Mouse (Mus musculus) kidney, postnatal 0 days (tissue): ENCODE measurements around the gene Tmcc3. TPM values are rescaled to one million over a fixed set of nuclear protein-coding genes. Genes with fewer than 3 reads are reported as not detected.

ENCODE experiments used
- ATAC-seq: fragments of 200-750 bp; cut with Nextera tagmentation; replicated peaks from 2 replicates; pipeline ENCODE4 v1.8.0; 2017; ENCODE audit warnings: low read depth, moderate number of reproducible peaks, moderate TSS enrichment, moderate library complexity; ENCODE audit not compliant: low FRiP score
- DNase-seq: peaks from one replicate; pipeline ENCODE4 v3.0.0-alpha.2; 2016; ENCODE audit warnings: low spot score
- H3K27ac ChIP-seq: fragments of 300-500 bp; sonication (generic); 2 replicates; pipeline ENCODE4 v1.5.1; 2014; ENCODE audit warnings: mild to moderate bottlenecking
- H3K27me3 ChIP-seq: fragments of 300-500 bp; sonication (generic); 2 replicates; pipeline ENCODE4 v1.6.1; 2014; ENCODE audit warnings: low read length, mixed read lengths; ENCODE audit not compliant: insufficient read depth
- H3K36me3 ChIP-seq: fragments of 300-500 bp; sonication (generic); 2 replicates; pipeline ENCODE4 v1.6.1; 2014; ENCODE audit warnings: low read length, mixed read lengths; ENCODE audit not compliant: insufficient read depth
- H3K4me1 ChIP-seq: fragments of 300-500 bp; sonication (generic); replicated peaks from 2 replicates; pipeline ENCODE4 v1.6.1; 2014; ENCODE audit warnings: antibody characterized with exemption, low read length, mixed read lengths; ENCODE audit not compliant: insufficient read depth
- H3K4me2 ChIP-seq: fragments of 300-500 bp; sonication (generic); 2 replicates; pipeline ENCODE4 v1.6.1; 2014; ENCODE audit warnings: mild to moderate bottlenecking, low read length, moderate library complexity, mixed read lengths
- H3K4me3 ChIP-seq: fragments of 300-500 bp; sonication (generic); replicated peaks from 2 replicates; pipeline ENCODE4 v1.5.1; 2014; ENCODE audit warnings: low read depth, low read length
- H3K9ac ChIP-seq: fragments of 300-500 bp; sonication (generic); 2 replicates; pipeline ENCODE4 v1.6.1; 2014; ENCODE audit warnings: low read depth, low read length
- H3K9me3 ChIP-seq: fragments of 300-500 bp; sonication (generic); replicated peaks from 2 replicates; pipeline ENCODE4 v1.6.1; 2016; ENCODE audit warnings: low read length, inconsistent platforms, mixed read lengths
- CTCF ChIP-seq: IDR thresholded peaks from 2 replicates; pipeline ENCODE4 v1.5.1; 2016; ENCODE audit warnings: antibody characterized with exemption, low read depth, mild to moderate bottlenecking, moderate library complexity
- WGBS: fragments of 180-500 bp; shearing (Covaris S2); extraction: QIAGEN DNeasy Blood & Tissue Kit; methylation state at CpG from one replicate; pipeline ENCODE4 v1.1.7; 2014; 5-methylcytosine and 5-hydroxymethylcytosine counted together
- polyA plus RNA-seq: library from polyadenylated mRNA; unstranded; fragments of >200 nt; fragmentation: Nextera tagmentation; extraction: Ambion mirVana; gene quantifications from 2 replicates; pipeline ENCODE4 v1.2.1, GENCODE M21; 2015

Gene Tmcc3
- polyA plus RNA-seq, 1 experiment from 2014 or later: 7.9 TPM

- 35% methylated on average over 4 of the region's 4 CpGs for WGBS
- ATAC-seq: no peak
Observed at GRCm38 (mm10) chr10:94318574-94318973, 6.8 kb downstream of the Tmcc3 start.

GRCm38 (mm10) chr10:94329962-94330361 is 18.2 kb downstream of the Tmcc3 start:
- no peaks in the 10 kb centered on the region for H3K27me3 ChIP-seq
- 0 out of 2 replicates have a peak, but pooled peaks cover 4% of the 10 kb centered on the region for H3K4me1 ChIP-seq
- ATAC-seq (peak; percentile 36; the same call in 1 of the 2 replicates), DNase-seq (peak; percentile 59)
- H3K9ac ChIP-seq: no peak overlapping the region
- no peak overlapping the region for H3K27ac ChIP-seq
- H3K9me3 ChIP-seq: no peaks in the 10 kb centered on the region
- no peak overlapping the region for H3K4me2 ChIP-seq
- WGBS: 28% methylated on average over 5 of the region's 5 CpGs
- H3K4me3 ChIP-seq: no peak overlapping the region
- no peaks in the 10 kb centered on the region for H3K36me3 ChIP-seq
- no peak for TF ChIP-seq CTCF

More at GRCm38 (mm10) chr10:94318574-94318973, 6.8 kb downstream of the Tmcc3 start:
- no peak overlapping the region for H3K9ac ChIP-seq
- no peaks in the 10 kb centered on the region for H3K9me3 ChIP-seq
- H3K27ac ChIP-seq: no peak overlapping the region
- no peaks in the 10 kb centered on the region for H3K36me3 ChIP-seq
- H3K4me2 ChIP-seq: no peak overlapping the region
- no peak for TF ChIP-seq CTCF
- H3K4me3 ChIP-seq: no peak overlapping the region
- H3K27me3 ChIP-seq: no peaks in the 10 kb centered on the region
- no peak for DNase-seq
- H3K4me1 ChIP-seq: no peaks in the 10 kb centered on the region

DNA sequence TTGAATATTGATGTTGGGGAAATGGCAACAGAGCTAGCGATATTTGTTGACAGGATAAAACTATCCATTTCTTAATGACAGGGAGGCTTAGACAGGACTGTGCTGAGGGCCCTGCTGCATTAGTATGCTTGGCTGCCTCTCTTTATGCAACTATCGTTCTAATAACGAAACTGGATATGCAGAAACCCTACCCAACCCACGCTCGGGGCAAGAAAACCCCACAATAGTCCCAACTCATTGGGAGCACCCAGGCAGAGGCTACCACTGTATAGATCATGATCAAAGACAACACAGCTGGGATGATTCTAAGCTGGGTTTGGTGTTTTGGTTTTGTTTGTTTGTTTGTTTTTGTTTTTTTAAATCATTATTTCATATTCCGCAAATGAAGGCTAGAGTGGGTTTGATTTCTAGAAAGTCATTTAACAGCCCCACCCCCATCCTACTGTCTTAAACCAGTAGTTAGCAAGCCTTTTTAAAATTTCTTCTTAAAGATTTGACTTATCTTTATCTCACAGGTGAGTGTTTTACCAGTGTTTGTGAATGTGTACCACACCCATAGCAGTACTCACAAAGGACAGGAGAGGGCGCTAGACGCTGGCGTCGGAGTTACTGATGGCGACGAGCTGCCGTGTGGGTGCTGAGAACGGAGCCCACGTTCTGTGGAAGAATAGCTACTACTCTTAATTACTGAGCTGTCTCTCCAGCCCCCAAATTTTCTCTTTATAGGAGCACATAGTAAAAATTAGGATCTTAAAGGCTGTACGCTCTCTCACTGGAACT is 20.8 kb downstream of the Tmcc3 start:
- Histone ChIP-seq H3K4me3 (no peak overlapping the region), H3K4me1 (0 out of 2 replicates have a peak, but pooled peaks cover 4% of the 10 kb centered on the region), H3K27me3 (no peaks in the 10 kb centered on the region), H3K4me2 (no peak overlapping the region), H3K36me3 (no peaks in the 10 kb centered on the region), H3K27ac (no peak overlapping the region), H3K9ac (no peak overlapping the region), H3K9me3 (no peaks in the 10 kb centered on the region)
- no peak for DNase-seq
- WGBS: 82% methylated on average over 16 of the region's 16 CpGs
- ATAC-seq: no peak
- TF ChIP-seq CTCF: no peak

DNA sequence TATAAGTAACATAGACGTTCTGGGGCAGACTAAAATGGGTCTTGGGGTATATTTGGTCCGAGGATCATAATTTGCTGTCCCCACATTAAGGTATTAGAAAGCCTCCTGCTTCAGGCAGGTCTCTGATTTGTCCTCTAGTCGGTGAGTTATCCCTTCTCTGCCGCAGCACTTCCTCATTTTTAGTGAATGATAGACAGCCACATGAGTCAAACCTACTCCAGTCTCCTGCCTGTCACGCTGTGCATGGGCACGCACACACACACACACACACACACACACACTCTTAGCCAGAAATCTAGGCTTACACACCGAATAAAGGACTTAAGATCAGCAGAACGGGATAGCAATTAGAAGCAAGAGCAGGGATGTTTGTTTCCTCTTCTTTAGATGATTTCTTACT is 21.6 kb downstream of the Tmcc3 start:
- H3K27ac ChIP-seq: no peak overlapping the region
- TF ChIP-seq CTCF: no peak
- H3K27me3 ChIP-seq: no peaks in the 10 kb centered on the region
- 0 out of 2 replicates have a peak, but pooled peaks cover 4% of the 10 kb centered on the region for H3K4me1 ChIP-seq
- no peaks in the 10 kb centered on the region for H3K9me3 ChIP-seq
- no peak overlapping the region for H3K4me3 ChIP-seq
- H3K9ac ChIP-seq: no peak overlapping the region
- DNase-seq (no peak), ATAC-seq (no peak)
- no peaks in the 10 kb centered on the region for H3K36me3 ChIP-seq
- 85% methylated on average over 8 of the region's 8 CpGs for WGBS
- no peak overlapping the region for H3K4me2 ChIP-seq

DNA sequence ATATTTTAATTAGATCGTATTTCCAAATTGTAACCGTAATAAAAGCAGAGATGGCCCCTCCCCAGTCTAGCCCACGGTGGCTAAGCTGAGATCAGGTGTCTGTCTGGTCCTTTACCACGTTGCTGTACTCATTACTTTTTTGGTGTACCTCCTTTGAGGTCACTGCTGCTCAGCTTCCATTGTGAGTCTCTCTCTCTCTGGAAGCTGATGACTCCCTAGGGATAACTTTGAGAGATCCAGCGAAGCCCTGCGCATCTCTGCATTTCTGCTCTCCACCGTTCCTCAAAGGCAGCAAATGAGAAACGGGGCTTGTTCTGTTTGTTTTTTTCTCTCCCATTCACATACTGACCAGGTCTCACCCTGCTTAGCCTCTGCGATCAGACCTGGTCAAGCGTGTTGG is 23.3 kb downstream of the Tmcc3 start:
- Histone ChIP-seq H3K9ac (no peak overlapping the region), H3K9me3 (no peaks in the 10 kb centered on the region), H3K27me3 (no peaks in the 10 kb centered on the region), H3K4me1 (0 out of 2 replicates have a peak, but pooled peaks cover 1% of the 10 kb centered on the region), H3K36me3 (no peaks in the 10 kb centered on the region), H3K27ac (no peak overlapping the region), H3K4me3 (no peak overlapping the region), H3K4me2 (no peak overlapping the region)
- no peak for TF ChIP-seq CTCF
- DNase-seq (no peak), ATAC-seq (no peak)
- 45% methylated on average over 10 of the region's 10 CpGs for WGBS

- TF ChIP-seq CTCF: no peak
Observed at GRCm38 (mm10) chr10:94336071-94336470, 24.3 kb downstream of the Tmcc3 start.

More at GRCm38 (mm10) chr10:94336071-94336470, 24.3 kb downstream of the Tmcc3 start:
- Histone ChIP-seq H3K4me1 (no peaks in the 10 kb centered on the region), H3K27me3 (no peaks in the 10 kb centered on the region), H3K9ac (no peak overlapping the region), H3K4me2 (no peak overlapping the region), H3K36me3 (no peaks in the 10 kb centered on the region), H3K9me3 (no peaks in the 10 kb centered on the region), H3K27ac (no peak overlapping the region), H3K4me3 (no peak overlapping the region)
- 89% methylated on average over 6 of the region's 6 CpGs for WGBS
- ATAC-seq (no peak), DNase-seq (no peak)
